Mouse (Mus musculus): ENCODE data around the gene Abca8b. TPM values are rescaled to one million over a fixed set of nuclear protein-coding genes. Genes with fewer than 3 reads are reported as not detected.

Gene Abca8b
- polyA plus RNA-seq, 1 experiment: 0.20 TPM

- no peaks in the 10 kb centered on the region for H3K36me3 ChIP-seq (ENCODE audit: control insufficient read depth, insufficient read depth, low read length)
- TF ChIP-seq POLR2A (IDR thresholded peaks at IDR 0.05; ENCODE audit: control insufficient read depth, low read depth, low read length) (no peak), CTCF (IDR thresholded peaks at IDR 0.05; ENCODE audit: control insufficient read depth, insufficient read depth, insufficient replicate concordance, low read depth, low read length) (no peak)
- no peak overlapping the region for H3K4me3 ChIP-seq (ENCODE audit: control insufficient read depth, low read depth, low read length)
- H3K27ac ChIP-seq (ENCODE audit: control insufficient read depth, insufficient read depth, low read depth, low read length): no peak overlapping the region
- H3K27me3 ChIP-seq (ENCODE audit: control insufficient read depth, insufficient read depth, low read length): no peaks in the 10 kb centered on the region
- H3K4me1 ChIP-seq (ENCODE audit: control insufficient read depth, insufficient read depth, low read length): no peaks in the 10 kb centered on the region
These were observed 99.6 kb downstream of the Abca8b start for GRCm38 (mm10) chr11:109895952-109896530.

- Histone ChIP-seq H3K36me3 (ENCODE audit: control insufficient read depth, insufficient read depth, low read length) (no peaks in the 10 kb centered on the region), H3K27ac (ENCODE audit: control insufficient read depth, insufficient read depth, low read depth, low read length) (no peak overlapping the region), H3K4me3 (ENCODE audit: control insufficient read depth, low read depth, low read length) (no peak overlapping the region), H3K27me3 (ENCODE audit: control insufficient read depth, insufficient read depth, low read length) (no peaks in the 10 kb centered on the region), H3K4me1 (ENCODE audit: control insufficient read depth, insufficient read depth, low read length) (no peaks in the 10 kb centered on the region)
- TF ChIP-seq CTCF (IDR thresholded peaks at IDR 0.05; ENCODE audit: control insufficient read depth, insufficient read depth, insufficient replicate concordance, low read depth, low read length): no peak
- TF ChIP-seq POLR2A (IDR thresholded peaks at IDR 0.05; ENCODE audit: control insufficient read depth, low read depth, low read length): no peak
These were observed 100.1 kb downstream of the Abca8b start for GRCm38 (mm10) chr11:109895496-109895895.

GRCm38 (mm10) chr11:109893894-109894804 is 101.5 kb downstream of the Abca8b start:
- Histone ChIP-seq H3K27me3 (ENCODE audit: control insufficient read depth, insufficient read depth, low read length) (no peaks in the 10 kb centered on the region), H3K27ac (ENCODE audit: control insufficient read depth, insufficient read depth, low read depth, low read length) (no peak overlapping the region), H3K36me3 (ENCODE audit: control insufficient read depth, insufficient read depth, low read length) (no peaks in the 10 kb centered on the region), H3K4me3 (ENCODE audit: control insufficient read depth, low read depth, low read length) (no peak overlapping the region), H3K4me1 (ENCODE audit: control insufficient read depth, insufficient read depth, low read length) (no peaks in the 10 kb centered on the region)
- TF ChIP-seq POLR2A (IDR thresholded peaks at IDR 0.05; ENCODE audit: control insufficient read depth, low read depth, low read length) (no peak), CTCF (IDR thresholded peaks at IDR 0.05; ENCODE audit: control insufficient read depth, insufficient read depth, insufficient replicate concordance, low read depth, low read length) (no peak)

- TF ChIP-seq CTCF (IDR thresholded peaks at IDR 0.05; ENCODE audit: control insufficient read depth, insufficient read depth, insufficient replicate concordance, low read depth, low read length) (no peak), POLR2A (IDR thresholded peaks at IDR 0.05; ENCODE audit: control insufficient read depth, low read depth, low read length) (no peak)
- Histone ChIP-seq H3K4me3 (ENCODE audit: control insufficient read depth, low read depth, low read length) (no peak overlapping the region), H3K36me3 (ENCODE audit: control insufficient read depth, insufficient read depth, low read length) (no peaks in the 10 kb centered on the region), H3K27me3 (ENCODE audit: control insufficient read depth, insufficient read depth, low read length) (no peaks in the 10 kb centered on the region), H3K4me1 (ENCODE audit: control insufficient read depth, insufficient read depth, low read length) (no peaks in the 10 kb centered on the region), H3K27ac (ENCODE audit: control insufficient read depth, insufficient read depth, low read depth, low read length) (no peak overlapping the region)
These were observed 103.7 kb downstream of the Abca8b start for GRCm38 (mm10) chr11:109891989-109892386.

GRCm38 (mm10) chr11:109891371-109891988 is 104.2 kb downstream of the Abca8b start:
- Histone ChIP-seq H3K27me3 (ENCODE audit: control insufficient read depth, insufficient read depth, low read length) (no peaks in the 10 kb centered on the region), H3K27ac (ENCODE audit: control insufficient read depth, insufficient read depth, low read depth, low read length) (0 out of 2 replicates have a peak overlapping the region, but pooled peaks have one; percentile 3), H3K4me3 (ENCODE audit: control insufficient read depth, low read depth, low read length) (no peak overlapping the region), H3K36me3 (ENCODE audit: control insufficient read depth, insufficient read depth, low read length) (no peaks in the 10 kb centered on the region), H3K4me1 (ENCODE audit: control insufficient read depth, insufficient read depth, low read length) (no peaks in the 10 kb centered on the region)
- TF ChIP-seq CTCF (IDR thresholded peaks at IDR 0.05; ENCODE audit: control insufficient read depth, insufficient read depth, insufficient replicate concordance, low read depth, low read length) (no peak), POLR2A (IDR thresholded peaks at IDR 0.05; ENCODE audit: control insufficient read depth, low read depth, low read length) (no peak)

- Histone ChIP-seq H3K4me1 (ENCODE audit: control insufficient read depth, insufficient read depth, low read length) (no peaks in the 10 kb centered on the region), H3K36me3 (ENCODE audit: control insufficient read depth, insufficient read depth, low read length) (no peaks in the 10 kb centered on the region), H3K27me3 (ENCODE audit: control insufficient read depth, insufficient read depth, low read length) (no peaks in the 10 kb centered on the region), H3K27ac (ENCODE audit: control insufficient read depth, insufficient read depth, low read depth, low read length) (no peak overlapping the region), H3K4me3 (ENCODE audit: control insufficient read depth, low read depth, low read length) (no peak overlapping the region)
- TF ChIP-seq CTCF (IDR thresholded peaks at IDR 0.05; ENCODE audit: control insufficient read depth, insufficient read depth, insufficient replicate concordance, low read depth, low read length) (no peak), POLR2A (IDR thresholded peaks at IDR 0.05; ENCODE audit: control insufficient read depth, low read depth, low read length) (no peak)
These were observed 106.0 kb downstream of the Abca8b start for GRCm38 (mm10) chr11:109889595-109889994.

- no peak overlapping the region for H3K27ac ChIP-seq (ENCODE audit: control insufficient read depth, insufficient read depth, low read depth, low read length)
- H3K4me3 ChIP-seq (ENCODE audit: control insufficient read depth, low read depth, low read length): no peak overlapping the region
- TF ChIP-seq POLR2A (IDR thresholded peaks at IDR 0.05; ENCODE audit: control insufficient read depth, low read depth, low read length) (no peak), CTCF (IDR thresholded peaks at IDR 0.05; ENCODE audit: control insufficient read depth, insufficient read depth, insufficient replicate concordance, low read depth, low read length) (no peak)
- no peaks in the 10 kb centered on the region for H3K36me3 ChIP-seq (ENCODE audit: control insufficient read depth, insufficient read depth, low read length)
- H3K4me1 ChIP-seq (ENCODE audit: control insufficient read depth, insufficient read depth, low read length): no peaks in the 10 kb centered on the region; the same call in 1 of the 2 replicates
- H3K27me3 ChIP-seq (ENCODE audit: control insufficient read depth, insufficient read depth, low read length): no peaks in the 10 kb centered on the region
These were observed 108.9 kb downstream of the Abca8b start for GRCm38 (mm10) chr11:109886757-109887156.

Data from testis, adult 2 months (tissue).